Mouse (Mus musculus): Measurements from ENCODE around the gene Rtca.

The Rtca gene

GRCm38 (mm10) chr3:116507772-116508351 is at the start of gene Rtca:
TSS of gene Rtca (minus strand) at chr3:116508208.
- peak; percentile 97 for DNase-seq

GRCm38 (mm10) chr3:116551362-116551761 is 43.4 kb upstream of the Rtca start:
- DNase-seq = no peak

- DNase-seq = no peak
Observed at GRCm38 (mm10) chr3:116547430-116547829, 39.4 kb upstream of the Rtca start.

- no peak for DNase-seq
Observed at GRCm38 (mm10) chr3:116542532-116542931, 34.5 kb upstream of the Rtca start.

- no peak for DNase-seq
Observed at GRCm38 (mm10) chr3:116542070-116542469, 34.1 kb upstream of the Rtca start.

- DNase-seq = no peak
Observed at GRCm38 (mm10) chr3:116537200-116537573, 29.2 kb upstream of the Rtca start.

GRCm38 (mm10) chr3:116536428-116537199 is 28.6 kb upstream of the Rtca start:
- peak; percentile 39 for DNase-seq

GRCm38 (mm10) chr3:116530826-116531225 is 22.8 kb upstream of the Rtca start:
- no peak for DNase-seq

GRCm38 (mm10) chr3:116529741-116530140 is 21.7 kb upstream of the Rtca start:
- no peak for DNase-seq

GRCm38 (mm10) chr3:116520141-116520761 is 12.2 kb upstream of the Rtca start:
- no peak for DNase-seq

- peak; percentile 85 for DNase-seq
Observed at GRCm38 (mm10) chr3:116512904-116513716, 5.1 kb upstream of the Rtca start, which contains the start of gene Dbt. TSS of gene Dbt (plus strand) at chr3:116513070.

GRCm38 (mm10) chr3:116512151-116512903 is 4.3 kb upstream of the Rtca start:
- DNase-seq = peak; percentile 42

GRCm38 (mm10) chr3:116495671-116496070 is 12.3 kb downstream of the Rtca start:
- DNase-seq = no peak

- DNase-seq = no peak
Observed at GRCm38 (mm10) chr3:116493658-116494057, 14.3 kb downstream of the Rtca start.

GRCm38 (mm10) chr3:116491923-116492454 is 16.0 kb downstream of the Rtca start:
- DNase-seq = no peak

GRCm38 (mm10) chr3:116490920-116491319 is 17.1 kb downstream of the Rtca start:
- DNase-seq = no peak

GRCm38 (mm10) chr3:116483271-116483670 is 24.7 kb downstream of the Rtca start:
- no peak for DNase-seq

- no peak for DNase-seq
Observed at GRCm38 (mm10) chr3:116482724-116483123, 25.3 kb downstream of the Rtca start.

GRCm38 (mm10) chr3:116480937-116481336 is 27.1 kb downstream of the Rtca start:
- DNase-seq = no peak

GRCm38 (mm10) chr3:116480119-116480518 is 27.9 kb downstream of the Rtca start:
- no peak for DNase-seq

- DNase-seq = no peak
Observed at GRCm38 (mm10) chr3:116477351-116477750, 30.7 kb downstream of the Rtca start.

GRCm38 (mm10) chr3:116476686-116477298 is 31.2 kb downstream of the Rtca start:
- DNase-seq = no peak
